Mouse (Mus musculus) liver, embryonic 11.5 days (tissue): ENCODE data around the gene Clybl. TPM values are rescaled to one million over a fixed set of nuclear protein-coding genes. Genes with fewer than 3 reads are reported as not detected.

ENCODE experiments used
- ATAC-seq: fragments of 200-750 bp; cut with Nextera tagmentation; replicated peaks from 2 replicates; pipeline ENCODE4 v1.8.0; 2017; ENCODE audit warnings: moderate number of reproducible peaks, mild to moderate bottlenecking, moderate TSS enrichment, moderate library complexity; ENCODE audit not compliant: low FRiP score
- DNase-seq: peaks from one replicate; pipeline ENCODE4 v3.0.0-alpha.2; 2017; ENCODE audit warnings: low spot score
- H3K27ac ChIP-seq: fragments of 300-500 bp; sonication (generic); 2 replicates; pipeline ENCODE4 v1.5.1; 2014; ENCODE audit warnings: mild to moderate bottlenecking, low read depth, low read length, control low read depth
- H3K27me3 ChIP-seq: fragments of 300-500 bp; sonication (generic); replicated peaks from 2 replicates; pipeline ENCODE4 v1.6.1; 2014; ENCODE audit warnings: low read length, mixed read lengths; ENCODE audit not compliant: control insufficient read depth, insufficient read depth
- H3K36me3 ChIP-seq: fragments of 300-500 bp; sonication (generic); 2 replicates; pipeline ENCODE4 v1.6.1; 2014; ENCODE audit warnings: mild to moderate bottlenecking, low read length, moderate library complexity, mixed read lengths; ENCODE audit not compliant: control insufficient read depth, insufficient read depth
- H3K4me1 ChIP-seq: fragments of 300-500 bp; sonication (generic); replicated peaks from 2 replicates; pipeline ENCODE4 v1.6.1; 2014; ENCODE audit warnings: low read length, mixed read lengths; ENCODE audit not compliant: control insufficient read depth, insufficient read depth
- H3K4me2 ChIP-seq: fragments of 300-500 bp; sonication (generic); 2 replicates; pipeline ENCODE4 v1.6.1; 2014; ENCODE audit warnings: mild to moderate bottlenecking, control low read depth, moderate library complexity
- H3K4me3 ChIP-seq: fragments of 300-500 bp; sonication (generic); 2 replicates; pipeline ENCODE4 v1.5.1; 2014; ENCODE audit warnings: low read depth, low read length, control low read depth
- H3K9ac ChIP-seq: fragments of 300-500 bp; sonication (generic); 2 replicates; pipeline ENCODE4 v1.6.1; 2014; ENCODE audit warnings: low read depth, low read length, control low read depth
- H3K9me3 ChIP-seq: fragments of 300-500 bp; sonication (generic); 2 replicates; pipeline ENCODE4 v1.6.1; 2016; ENCODE audit warnings: low read length, inconsistent platforms, mixed read lengths; ENCODE audit not compliant: control insufficient read depth
- WGBS: fragments of 180-500 bp; shearing (Covaris S2); extraction: QIAGEN DNeasy Blood & Tissue Kit; methylation state at CpG from one replicate; pipeline ENCODE4 v1.1.7; 2014; 5-methylcytosine and 5-hydroxymethylcytosine counted together
- polyA plus RNA-seq: library from polyadenylated mRNA; unstranded; fragments of >200 nt; fragmentation: Nextera tagmentation; extraction: Ambion mirVana; gene quantifications from 2 replicates; pipeline ENCODE4 v1.2.1, GENCODE M21; 2014

Clybl gene
- polyA plus RNA-seq, 1 experiment from 2014 or later, result 44.4 TPM

- Histone ChIP-seq H3K27me3 (no peaks in the 10 kb centered on the region), H3K4me3 (no peak overlapping the region), H3K36me3 (no peaks in the 10 kb centered on the region), H3K9me3 (no peaks in the 10 kb centered on the region), H3K4me1 (no peaks in the 10 kb centered on the region), H3K9ac (no peak overlapping the region), H3K27ac (no peak overlapping the region), H3K4me2 (no peak overlapping the region)
- ATAC-seq (no peak), DNase-seq (no peak)
- 92% methylated on average over 6 of the region's 6 CpGs for WGBS
Measured at GRCm38 (mm10) chr14:122214126-122214525, 32.6 kb downstream of the Clybl start.

GRCm38 (mm10) chr14:122217221-122217620 is 35.7 kb downstream of the Clybl start:
- H3K4me1 ChIP-seq, result no peaks in the 10 kb centered on the region
- H3K27me3 ChIP-seq, result no peaks in the 10 kb centered on the region
- WGBS, result 82% methylated on average over 4 of the region's 4 CpGs
- no peaks in the 10 kb centered on the region for H3K36me3 ChIP-seq
- no peak overlapping the region for H3K4me3 ChIP-seq
- DNase-seq, result no peak
- no peak for ATAC-seq
- H3K4me2 ChIP-seq, result no peak overlapping the region
- no peak overlapping the region for H3K27ac ChIP-seq
- no peaks in the 10 kb centered on the region for H3K9me3 ChIP-seq
- H3K9ac ChIP-seq, result no peak overlapping the region

GRCm38 (mm10) chr14:122222934-122223374 is 41.5 kb downstream of the Clybl start:
- Histone ChIP-seq H3K4me1 (0 out of 2 replicates have a peak, but pooled peaks cover 3% of the 10 kb centered on the region), H3K4me3 (no peak overlapping the region), H3K9me3 (no peaks in the 10 kb centered on the region), H3K4me2 (no peak overlapping the region), H3K36me3 (no peaks in the 10 kb centered on the region), H3K9ac (no peak overlapping the region), H3K27ac (no peak overlapping the region), H3K27me3 (peaks cover 24% of the 10 kb centered on the region)
- WGBS, result 60% methylated on average over 10 of the region's 10 CpGs
- ATAC-seq (peak; percentile 24), DNase-seq (no peak)

GRCm38 (mm10) chr14:122223461-122224102 is 42.1 kb downstream of the Clybl start:
- H3K27ac ChIP-seq, result no peak overlapping the region
- 0 out of 2 replicates have a peak, but pooled peaks cover 3% of the 10 kb centered on the region for H3K4me1 ChIP-seq
- no peaks in the 10 kb centered on the region for H3K36me3 ChIP-seq
- no peak overlapping the region for H3K9ac ChIP-seq
- H3K27me3 ChIP-seq, result peaks cover 24% of the 10 kb centered on the region
- ATAC-seq, result peak; percentile 76
- peak; percentile 71 for DNase-seq
- no peaks in the 10 kb centered on the region for H3K9me3 ChIP-seq
- WGBS, result 22% methylated on average over 9 of the region's 9 CpGs
- peak overlapping the region; percentile 29; the same call in 1 of the 2 replicates for H3K4me3 ChIP-seq
- H3K4me2 ChIP-seq, result peak overlapping the region; percentile 44

GRCm38 (mm10) chr14:122224103-122224494 is 42.6 kb downstream of the Clybl start:
- no peak for ATAC-seq
- no peaks in the 10 kb centered on the region for H3K36me3 ChIP-seq
- peaks cover 26% of the 10 kb centered on the region for H3K27me3 ChIP-seq
- H3K27ac ChIP-seq, result no peak overlapping the region
- DNase-seq, result no peak
- H3K4me2 ChIP-seq, result no peak overlapping the region; the same call in 1 of the 2 replicates
- H3K9ac ChIP-seq, result no peak overlapping the region
- H3K4me3 ChIP-seq, result no peak overlapping the region
- no peaks in the 10 kb centered on the region for H3K9me3 ChIP-seq
- 0 out of 2 replicates have a peak, but pooled peaks cover 3% of the 10 kb centered on the region for H3K4me1 ChIP-seq
- 45% methylated on average over 6 of the region's 6 CpGs for WGBS

GRCm38 (mm10) chr14:122224501-122224928 is 43.0 kb downstream of the Clybl start:
- 49% methylated on average over 8 of the region's 8 CpGs for WGBS
- DNase-seq (no peak), ATAC-seq (no peak)
- Histone ChIP-seq H3K36me3 (no peaks in the 10 kb centered on the region), H3K4me2 (no peak overlapping the region), H3K27me3 (peaks cover 28% of the 10 kb centered on the region), H3K4me3 (no peak overlapping the region), H3K9me3 (no peaks in the 10 kb centered on the region), H3K4me1 (0 out of 2 replicates have a peak, but pooled peaks cover 3% of the 10 kb centered on the region), H3K27ac (no peak overlapping the region), H3K9ac (no peak overlapping the region)

- H3K4me3 ChIP-seq, result no peak overlapping the region
- peaks cover 30% of the 10 kb centered on the region for H3K27me3 ChIP-seq
- 35% methylated on average over 7 of the region's 7 CpGs for WGBS
Measured at GRCm38 (mm10) chr14:122225479-122226132, 44.1 kb downstream of the Clybl start.

GRCm38 (mm10) chr14:122226133-122226515 is 44.6 kb downstream of the Clybl start:
- no peak overlapping the region for H3K27ac ChIP-seq
- 79% methylated on average over 2 of the region's 2 CpGs for WGBS
- no peak for DNase-seq
- H3K9ac ChIP-seq, result no peak overlapping the region
- no peak for ATAC-seq
- H3K4me2 ChIP-seq, result no peak overlapping the region
- 0 out of 2 replicates have a peak, but pooled peaks cover 3% of the 10 kb centered on the region for H3K4me1 ChIP-seq
- no peaks in the 10 kb centered on the region for H3K9me3 ChIP-seq
- H3K36me3 ChIP-seq, result no peaks in the 10 kb centered on the region
- H3K4me3 ChIP-seq, result no peak overlapping the region
- peaks cover 31% of the 10 kb centered on the region for H3K27me3 ChIP-seq

More at GRCm38 (mm10) chr14:122225479-122226132, 44.1 kb downstream of the Clybl start:
- no peak overlapping the region for H3K27ac ChIP-seq
- no peaks in the 10 kb centered on the region for H3K9me3 ChIP-seq
- H3K4me1 ChIP-seq, result 0 out of 2 replicates have a peak, but pooled peaks cover 3% of the 10 kb centered on the region
- no peaks in the 10 kb centered on the region for H3K36me3 ChIP-seq
- DNase-seq (no peak), ATAC-seq (no peak)
- H3K9ac ChIP-seq, result no peak overlapping the region
- H3K4me2 ChIP-seq, result no peak overlapping the region
